Comparison of ENCODE assay signal across 8 mouse cellular contexts in genomic region chr10:4387701-4388383, GRCm38 (mm10). TPM values are rescaled to one million over a fixed set of nuclear protein-coding genes. Genes with fewer than 3 reads are reported as not detected.
DNase-seq lines count a peak whose midpoint lies in the region; ATAC-seq and TF ChIP-seq lines count a peak whose summit lies in the region.

Gene Zbtb2, minus strand, starts transcription at chr10:4388108.

- H3K4me3 ChIP-seq in gastrocnemius, adult 2 months: peak within 1 kb of the TSS; percentile 99
- peak within 1 kb of the TSS; percentile 92 for H3K4me3 ChIP-seq in hindbrain, embryonic 16.5 days (ENCODE audit: low read length)

- no peaks in the 10 kb centered on the region for H3K9me3 ChIP-seq in hindbrain, embryonic 16.5 days (ENCODE audit: control insufficient read depth, low read length)

- ATAC-seq in hindbrain, embryonic 16.5 days: peak; percentile 5; the same call in 1 of the 2 replicates
- peak; percentile 3 for ATAC-seq in megakaryocyte progenitor cell, adult 5-6 weeks (replicated peaks; ENCODE audit: poor library complexity)

- 0% methylated on average over 59 of the region's 87 CpGs for WGBS in hindbrain, embryonic 16.5 days

- H3K27ac ChIP-seq in gastrocnemius, adult 2 months: peak within 1 kb of the TSS; percentile 99
- peak within 1 kb of the TSS; percentile 100 for H3K27ac ChIP-seq in hindbrain, embryonic 16.5 days (ENCODE audit: low read depth, low read length)

- H3K4me1 ChIP-seq in hindbrain, embryonic 16.5 days (ENCODE audit: control insufficient read depth, insufficient read depth, low read depth, low read length): peaks cover 35% of the 10 kb centered on the region

- no peak for TF ChIP-seq CTCF in gastrocnemius, adult 2 months (IDR thresholded peaks at IDR 0.05)

- DNase-seq in ZHBTc4 (ENCODE audit: low read depth, low spot score): peak; percentile 79
- DNase-seq in cerebellum, postnatal 36 days: peak; percentile 65 to 73
- DNase-seq in gastrocnemius, adult 2 months: peak; percentile 84
- peak; percentile 58 to 76 for DNase-seq in left cerebral cortex, postnatal 14 days (ENCODE audit: low spot score in 2 of 2)
- DNase-seq in right cerebral cortex, postnatal 10 days (ENCODE audit: low spot score in 2 of 2): peak; percentile 81 to 82
- peak; percentile 23 to 55 for DNase-seq in urinary bladder, postnatal 36 days (ENCODE audit: low spot score in 2 of 2)

- peak within 1 kb of the TSS; percentile 97 for H3K9ac ChIP-seq in hindbrain, embryonic 16.5 days (ENCODE audit: low read depth, low read length)

- intact Hi-C loops in gastrocnemius, adult 2 months (cut with DNase I): loop anchor here (2.0 kb wide), 1 partner anchor 45 kb away; the partner anchor contains the start of genes Armt1 and Rmnd1
- intact Hi-C loops in left cerebral cortex, postnatal 14 days (cut with DNase I): no loop called here

- H3K36me3 ChIP-seq in hindbrain, embryonic 16.5 days (ENCODE audit: control insufficient read depth, insufficient read depth, low read length): no peaks in the 10 kb centered on the region

- no peaks in the 10 kb centered on the region for H3K27me3 ChIP-seq in hindbrain, embryonic 16.5 days (replicated peaks; ENCODE audit: control insufficient read depth, insufficient read depth, low read length)

- H3K4me2 ChIP-seq in hindbrain, embryonic 16.5 days (ENCODE audit: low read length): peak within 1 kb of the TSS; percentile 71

RNA-seq across cellular contexts. Expression of gene Zbtb2, which starts in this region (rescaled TPM):
- total RNA-seq in gastrocnemius, adult 2 months (2021): 1 to 10 TPM; 4.9 to 7.1 TPM
- polyA plus RNA-seq in hindbrain, embryonic 16.5 days (2015; fragmentation: Nextera tagmentation; extraction: Ambion mirVana): 11.7 and 15.2 TPM in 2 replicates
- 10 to 100 TPM in 1 of 2 experiments, 1 to 10 TPM in 1; 8.8 to 10.0 TPM for total RNA-seq in left cerebral cortex, postnatal 14 days (2021)
- total RNA-seq in megakaryocyte progenitor cell, adult 5-6 weeks (2015): 15.5 and 17.5 TPM in 2 replicates
- 10.7 and 11.9 TPM in 2 replicates for total RNA-seq in megakaryocyte progenitor cell, adult 5-6 weeks (2017)

Comparison
In these comparisons a context has a peak if more than half of its experiments do, and no peak if none do; other contexts are left out.
1. Peak in every context shown above with its lines: DNase-seq, ATAC-seq, H3K4me3 ChIP-seq and H3K27ac ChIP-seq.